Mouse (Mus musculus) heart, embryonic 12.5 days (tissue): Measurements from ENCODE around the gene Rab33b. TPM values are rescaled to one million over a fixed set of nuclear protein-coding genes. Genes with fewer than 3 reads are reported as not detected.

Experiments used
- ATAC-seq: fragments of 200-750 bp; cut with Nextera tagmentation; 2 replicates; pipeline ENCODE4 v1.8.0; 2017; ENCODE audit warnings: moderate TSS enrichment, moderate library complexity; ENCODE audit not compliant: insufficient number of reproducible peaks, low FRiP score
- H3K27ac ChIP-seq: fragments of 300-500 bp; sonication (generic); 2 replicates; pipeline ENCODE4 v1.5.1; 2016; ENCODE audit warnings: mild to moderate bottlenecking, moderate library complexity; ENCODE audit not compliant: poor library complexity, severe bottlenecking
- H3K27me3 ChIP-seq: fragments of 300-500 bp; sonication (generic); replicated peaks from 2 replicates; pipeline ENCODE4 v1.6.1; 2016; ENCODE audit warnings: mild to moderate bottlenecking, moderate library complexity
- H3K36me3 ChIP-seq: fragments of 300-500 bp; sonication (generic); 2 replicates; pipeline ENCODE4 v1.6.1; 2016; ENCODE audit warnings: mild to moderate bottlenecking, moderate library complexity
- H3K4me1 ChIP-seq: fragments of 300-500 bp; sonication (generic); replicated peaks from 2 replicates; pipeline ENCODE4 v1.6.1; 2016; ENCODE audit warnings: mild to moderate bottlenecking
- H3K4me2 ChIP-seq: fragments of 300-500 bp; sonication (generic); 2 replicates; pipeline ENCODE4 v1.6.1; 2016; ENCODE audit warnings: mild to moderate bottlenecking, moderate library complexity
- H3K4me3 ChIP-seq: fragments of 300-500 bp; sonication (generic); 2 replicates; pipeline ENCODE4 v1.5.1; 2016; ENCODE audit warnings: mild to moderate bottlenecking
- H3K9ac ChIP-seq: fragments of 300-500 bp; sonication (generic); 2 replicates; pipeline ENCODE4 v1.6.1; 2016; ENCODE audit warnings: mild to moderate bottlenecking, moderate library complexity
- H3K9me3 ChIP-seq: fragments of 300-500 bp; sonication (generic); replicated peaks from 2 replicates; pipeline ENCODE4 v1.6.1; 2016; ENCODE audit warnings: mild to moderate bottlenecking, moderate library complexity
- WGBS: fragments of 180-500 bp; shearing (Covaris S2); methylation state at CpG from one replicate; pipeline ENCODE4 v1.1.7; 2016; 5-methylcytosine and 5-hydroxymethylcytosine counted together
- polyA plus RNA-seq: library from polyadenylated mRNA; unstranded; fragments of >200 nt; fragmentation: Nextera tagmentation; extraction: Ambion mirVana; gene quantifications from 2 replicates; pipeline ENCODE4 v1.2.1, GENCODE M21; 2016

Gene Rab33b
- polyA plus RNA-seq, 1 experiment from 2014 or later = 16.7 TPM

DNA sequence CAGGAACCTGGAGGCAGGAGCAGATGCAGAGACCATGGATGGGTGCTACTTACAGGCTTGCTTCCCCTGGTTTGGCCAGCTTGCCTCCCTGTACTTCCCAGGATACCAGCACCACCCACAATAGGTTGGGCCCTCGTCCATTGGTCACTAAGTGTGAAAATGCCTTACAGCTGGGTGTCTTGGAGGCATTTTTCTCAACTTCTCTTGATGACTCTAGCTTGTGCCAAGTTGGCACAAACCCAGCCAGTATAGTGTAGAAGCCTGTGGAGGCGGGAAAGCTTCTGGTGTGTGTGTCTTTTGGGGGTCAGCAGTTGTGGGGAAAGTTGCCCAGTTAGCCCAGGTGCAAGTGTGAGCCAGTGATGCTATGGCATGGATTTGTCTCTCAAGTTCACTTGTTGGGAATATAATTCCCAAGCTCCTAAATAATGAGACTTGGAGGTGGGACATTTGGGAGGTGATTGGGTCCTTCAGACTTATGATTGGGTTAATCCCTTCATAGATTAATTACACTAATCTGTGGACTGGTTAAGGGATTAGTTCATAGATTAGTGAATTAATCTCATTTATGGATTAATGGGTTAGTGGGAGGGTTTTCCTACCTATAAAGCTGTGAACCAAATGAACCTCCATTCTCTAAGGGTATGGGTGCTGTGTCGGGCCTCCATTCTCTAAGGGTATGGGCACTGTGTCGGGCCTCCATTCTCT is 2.9 kb downstream of the Rab33b start:
- Histone ChIP-seq H3K4me3 (no peak overlapping the region), H3K4me2 (no peak overlapping the region), H3K27ac (no peak overlapping the region), H3K9ac (no peak overlapping the region), H3K27me3 (no peaks in the 10 kb centered on the region), H3K4me1 (peaks cover 21% of the 10 kb centered on the region), H3K36me3 (peaks cover 4% of the 10 kb centered on the region; the same call in 1 of the 2 replicates), H3K9me3 (no peaks in the 10 kb centered on the region)
- ATAC-seq = no peak
- WGBS = 91% methylated on average over 4 of the region's 4 CpGs

DNA sequence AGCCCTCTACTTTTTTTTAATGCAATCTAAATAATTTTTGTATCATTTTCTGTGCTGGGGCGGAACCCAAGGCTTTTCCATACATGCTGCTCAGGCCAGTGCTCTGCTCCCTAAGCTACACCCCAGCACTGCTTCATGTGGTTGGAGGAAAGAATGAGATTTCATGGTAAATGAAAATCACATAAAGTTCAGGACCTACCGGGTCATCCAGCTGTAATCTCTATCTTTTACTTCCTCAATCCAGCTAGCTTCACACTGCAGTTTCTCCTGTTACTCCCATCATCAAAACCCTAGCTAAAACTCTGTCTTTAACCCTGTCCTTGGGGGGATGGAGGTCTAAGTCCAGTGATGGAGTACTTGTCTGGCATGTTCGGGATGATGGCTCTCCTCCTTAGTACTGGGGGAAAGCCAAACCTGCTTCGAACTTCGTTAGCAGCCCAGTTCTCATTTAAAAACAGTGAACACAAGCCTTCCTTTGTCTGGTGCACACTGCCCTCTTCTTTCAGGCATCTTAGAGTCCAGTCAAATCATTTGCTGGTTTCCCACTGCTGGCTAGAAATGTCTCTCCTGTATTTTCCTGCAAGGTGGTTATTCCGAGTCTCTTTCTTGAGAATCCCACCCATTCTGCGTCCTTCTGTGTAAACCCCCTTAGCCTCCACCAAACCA is 6.5 kb downstream of the Rab33b start:
- H3K4me2 ChIP-seq = no peak overlapping the region
- WGBS = 83% methylated on average over 7 of the region's 7 CpGs
- H3K4me1 ChIP-seq = peaks cover 20% of the 10 kb centered on the region
- no peak for ATAC-seq
- peaks cover 23% of the 10 kb centered on the region for H3K36me3 ChIP-seq
- no peaks in the 10 kb centered on the region for H3K9me3 ChIP-seq
- H3K9ac ChIP-seq = no peak overlapping the region
- H3K27me3 ChIP-seq = no peaks in the 10 kb centered on the region
- H3K27ac ChIP-seq = no peak overlapping the region
- no peak overlapping the region for H3K4me3 ChIP-seq

DNA sequence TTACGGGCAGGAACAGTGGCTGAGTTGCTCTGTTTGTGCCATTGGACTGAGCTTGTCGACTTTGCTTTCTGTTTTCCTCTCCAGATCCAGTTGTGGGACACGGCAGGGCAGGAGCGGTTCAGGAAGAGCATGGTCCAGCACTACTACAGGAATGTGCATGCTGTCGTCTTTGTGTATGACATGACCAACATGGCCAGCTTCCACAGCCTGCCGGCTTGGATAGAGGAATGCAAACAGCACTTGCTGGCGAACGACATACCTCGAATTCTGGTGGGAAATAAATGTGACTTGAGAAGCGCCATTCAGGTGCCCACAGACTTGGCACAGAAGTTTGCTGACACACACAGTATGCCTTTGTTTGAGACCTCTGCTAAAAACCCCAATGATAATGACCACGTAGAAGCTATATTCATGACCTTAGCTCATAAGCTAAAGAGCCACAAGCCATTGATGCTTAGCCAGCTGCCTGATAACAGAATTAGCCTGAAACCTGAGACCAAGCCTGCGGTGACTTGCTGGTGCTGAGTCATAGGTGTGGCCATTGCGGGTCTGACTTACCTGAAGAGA is 9.6 kb downstream of the Rab33b start:
- Histone ChIP-seq H3K36me3 (peaks cover 27% of the 10 kb centered on the region), H3K9me3 (no peaks in the 10 kb centered on the region), H3K4me1 (peaks cover 13% of the 10 kb centered on the region), H3K27me3 (no peaks in the 10 kb centered on the region), H3K9ac (no peak overlapping the region), H3K4me2 (no peak overlapping the region), H3K27ac (no peak overlapping the region), H3K4me3 (no peak overlapping the region)
- WGBS = 63% methylated on average over 13 of the region's 13 CpGs
- no peak for ATAC-seq

GRCm38 (mm10) chr3:51494466-51494865 is 10.7 kb downstream of the Rab33b start:
- Histone ChIP-seq H3K27me3 (no peaks in the 10 kb centered on the region), H3K9me3 (no peaks in the 10 kb centered on the region), H3K4me3 (no peak overlapping the region), H3K27ac (no peak overlapping the region), H3K4me2 (no peak overlapping the region), H3K4me1 (peaks cover 13% of the 10 kb centered on the region), H3K9ac (no peak overlapping the region), H3K36me3 (peaks cover 27% of the 10 kb centered on the region)
- 91% methylated on average over 2 of the region's 2 CpGs for WGBS
- ATAC-seq = no peak

- no peak overlapping the region for H3K4me2 ChIP-seq
- H3K9me3 ChIP-seq = no peaks in the 10 kb centered on the region
- 90% methylated on average over 9 of the region's 9 CpGs for WGBS
Measured at GRCm38 (mm10) chr3:51495646-51496045, 11.9 kb downstream of the Rab33b start.

GRCm38 (mm10) chr3:51497978-51498377 is 14.3 kb downstream of the Rab33b start:
- Histone ChIP-seq H3K27me3 (no peaks in the 10 kb centered on the region), H3K27ac (no peak overlapping the region), H3K36me3 (peaks cover 24% of the 10 kb centered on the region), H3K4me3 (no peak overlapping the region), H3K9me3 (no peaks in the 10 kb centered on the region), H3K4me1 (peaks cover 11% of the 10 kb centered on the region), H3K4me2 (no peak overlapping the region), H3K9ac (no peak overlapping the region)
- ATAC-seq = no peak
- WGBS = 89% methylated on average over 1 of the region's 1 CpGs

More at GRCm38 (mm10) chr3:51495646-51496045, 11.9 kb downstream of the Rab33b start:
- no peak overlapping the region for H3K4me3 ChIP-seq
- H3K36me3 ChIP-seq = peaks cover 27% of the 10 kb centered on the region
- no peak overlapping the region for H3K9ac ChIP-seq
- peaks cover 13% of the 10 kb centered on the region for H3K4me1 ChIP-seq
- no peak overlapping the region for H3K27ac ChIP-seq
- no peak for ATAC-seq
- H3K27me3 ChIP-seq = no peaks in the 10 kb centered on the region

DNA sequence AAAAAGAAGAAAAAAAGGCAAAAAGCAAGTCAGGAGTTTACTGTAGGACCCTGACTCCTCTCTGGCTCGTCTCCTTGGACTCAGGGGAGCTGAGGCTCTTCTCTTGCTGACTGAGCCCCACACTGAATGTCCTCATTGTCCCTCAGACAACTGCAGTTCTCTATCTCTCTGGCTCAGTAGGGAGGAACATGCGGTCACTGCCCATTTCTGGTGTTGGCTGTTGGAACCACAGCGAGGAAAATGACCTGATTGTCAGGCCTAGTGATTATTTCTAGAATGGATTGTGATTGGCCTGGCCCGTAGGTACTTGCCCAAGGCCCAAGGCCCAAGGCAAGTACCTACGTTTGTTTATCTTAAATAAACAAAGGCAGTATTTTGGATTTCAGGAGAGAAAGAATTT is 14.9 kb downstream of the Rab33b start:
- Histone ChIP-seq H3K4me3 (no peak overlapping the region), H3K9ac (no peak overlapping the region), H3K4me1 (peaks cover 4% of the 10 kb centered on the region), H3K4me2 (no peak overlapping the region), H3K36me3 (peaks cover 17% of the 10 kb centered on the region), H3K27ac (no peak overlapping the region), H3K9me3 (no peaks in the 10 kb centered on the region), H3K27me3 (no peaks in the 10 kb centered on the region)
- no peak for ATAC-seq
- WGBS = 54% methylated on average over 5 of the region's 5 CpGs

GRCm38 (mm10) chr3:51499876-51500275 is 16.2 kb downstream of the Rab33b start:
- no peaks in the 10 kb centered on the region for H3K27me3 ChIP-seq
- H3K4me3 ChIP-seq = no peak overlapping the region
- H3K9me3 ChIP-seq = no peaks in the 10 kb centered on the region
- H3K4me2 ChIP-seq = no peak overlapping the region
- H3K27ac ChIP-seq = no peak overlapping the region
- no peak overlapping the region for H3K9ac ChIP-seq
- H3K4me1 ChIP-seq = no peaks in the 10 kb centered on the region
- ATAC-seq = no peak
- peaks cover 10% of the 10 kb centered on the region for H3K36me3 ChIP-seq
- 85% methylated on average over 4 of the region's 4 CpGs for WGBS

DNA sequence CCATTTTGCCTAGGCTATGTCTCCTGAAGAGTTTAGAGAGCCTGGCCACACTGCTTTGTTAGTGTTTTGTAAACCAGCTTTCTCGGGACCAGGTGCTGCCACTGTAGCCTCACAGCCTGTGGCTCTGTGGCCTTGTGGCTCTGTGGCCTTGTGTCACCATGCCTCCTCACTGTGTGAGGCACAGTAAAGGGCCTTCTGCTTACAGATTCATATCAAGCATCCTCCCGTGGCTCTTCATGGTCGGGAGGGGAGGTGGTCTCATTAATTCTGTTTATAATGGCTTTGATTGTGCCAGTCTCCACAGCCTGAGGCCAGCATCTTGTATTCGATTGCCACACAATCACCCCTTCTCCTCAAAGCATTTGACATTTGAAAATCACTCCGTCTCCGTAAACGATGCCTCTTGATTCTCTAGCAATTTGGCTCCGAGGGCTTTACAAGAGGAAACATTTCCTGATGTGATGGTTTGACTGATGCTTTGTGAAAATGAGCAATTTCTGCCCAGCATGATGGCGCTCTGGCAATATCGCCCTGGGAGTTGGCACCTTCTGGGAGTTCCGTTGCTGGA is 20.7 kb downstream of the Rab33b start:
- H3K9ac ChIP-seq = no peak overlapping the region
- no peaks in the 10 kb centered on the region for H3K27me3 ChIP-seq
- WGBS = 79% methylated on average over 11 of the region's 11 CpGs
- no peak overlapping the region for H3K4me2 ChIP-seq
- no peaks in the 10 kb centered on the region for H3K9me3 ChIP-seq
- no peaks in the 10 kb centered on the region for H3K36me3 ChIP-seq
- ATAC-seq = no peak
- 0 out of 2 replicates have a peak, but pooled peaks cover 4% of the 10 kb centered on the region for H3K4me1 ChIP-seq
- no peak overlapping the region for H3K27ac ChIP-seq
- no peak overlapping the region for H3K4me3 ChIP-seq

GRCm38 (mm10) chr3:51505465-51505864 is 21.7 kb downstream of the Rab33b start:
- no peak for ATAC-seq
- Histone ChIP-seq H3K36me3 (no peaks in the 10 kb centered on the region), H3K4me3 (no peak overlapping the region), H3K9ac (no peak overlapping the region), H3K4me1 (0 out of 2 replicates have a peak, but pooled peaks cover 4% of the 10 kb centered on the region), H3K27me3 (no peaks in the 10 kb centered on the region), H3K9me3 (no peaks in the 10 kb centered on the region), H3K27ac (no peak overlapping the region), H3K4me2 (no peak overlapping the region)
- 70% methylated on average over 19 of the region's 19 CpGs for WGBS

DNA sequence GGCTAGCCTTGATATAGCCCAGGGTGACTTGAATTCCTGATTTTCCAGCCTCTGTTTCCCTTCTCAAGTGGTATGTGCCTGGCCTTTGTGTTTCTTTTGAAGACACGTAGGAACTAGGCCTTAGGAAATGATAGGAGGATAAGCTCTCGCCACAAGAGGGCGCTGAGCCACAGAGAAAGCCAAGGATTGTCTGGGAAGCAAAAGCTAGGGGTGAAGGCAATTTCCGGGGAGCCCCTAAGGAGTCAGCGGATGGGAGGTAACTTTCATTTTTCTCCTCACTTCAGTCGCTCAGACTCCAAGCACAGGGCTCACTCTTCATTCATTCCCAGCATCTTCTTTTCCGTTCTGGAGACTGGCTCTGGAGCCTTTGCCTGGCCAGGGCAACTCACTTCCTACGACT is 27.2 kb downstream of the Rab33b start:
- H3K4me3 ChIP-seq = no peak overlapping the region
- no peak overlapping the region for H3K27ac ChIP-seq
- H3K9ac ChIP-seq = no peak overlapping the region
- ATAC-seq = 0 out of 2 replicates have a peak, but pooled peaks have one; percentile 39
- H3K27me3 ChIP-seq = no peaks in the 10 kb centered on the region
- WGBS = 25% methylated on average over 8 of the region's 8 CpGs
- H3K9me3 ChIP-seq = no peaks in the 10 kb centered on the region
- H3K36me3 ChIP-seq = peaks cover 3% of the 10 kb centered on the region; the same call in 1 of the 2 replicates
- H3K4me2 ChIP-seq = peak overlapping the region; percentile 42
- H3K4me1 ChIP-seq = no peaks in the 10 kb centered on the region
